Mouse (Mus musculus): ENCODE data around the gene Saal1.

GRCm38 (mm10) chr7:46732458-46732857 is 22.0 kb upstream of the Saal1 start, which contains the start of gene Saa4:
- TF ChIP-seq CTCF (IDR thresholded peaks at IDR 0.05; ENCODE audit: low read depth): no peak
- no peak for TF ChIP-seq EP300 (IDR thresholded peaks at IDR 0.05; ENCODE audit: low read depth)
